Comparison of ENCODE assay signal across 16 mouse cellular contexts in genomic region chr6:6547997-6548396, GRCm38 (mm10). TPM values are rescaled to one million over a fixed set of nuclear protein-coding genes. Genes with fewer than 3 reads are reported as not detected.
DNase-seq lines count a peak whose midpoint lies in the region; ATAC-seq and TF ChIP-seq lines count a peak whose summit lies in the region.
"Had no signal": no experiment of that assay in that cellular context is flagged by ENCODE, and none has a peak within 500 bp of the region (broad histone marks: within the 10 kb centered on the region; RNA-seq: fewer than 3 reads in every experiment).

No protein-coding gene starts in this region.

- no peak overlapping the region for H3K9ac ChIP-seq in kidney, postnatal 0 days (ENCODE audit: low read depth, low read length)
- no peak overlapping the region for H3K9ac ChIP-seq in kidney, embryonic 16.5 days (replicated peaks; ENCODE audit: low read length)
- H3K9ac ChIP-seq in stomach, postnatal 0 days (ENCODE audit: low read length): no peak overlapping the region
- H3K9ac ChIP-seq: embryonic facial prominence, embryonic 15.5 days; forebrain, embryonic 15.5 days; liver, embryonic 12.5 days had no signal

- no peaks in the 10 kb centered on the region for H3K4me1 ChIP-seq in kidney, postnatal 0 days (replicated peaks; ENCODE audit: insufficient read depth, low read length)
- no peaks in the 10 kb centered on the region for H3K4me1 ChIP-seq in kidney, embryonic 16.5 days (ENCODE audit: insufficient read depth, low read length)
- H3K4me1 ChIP-seq in stomach, postnatal 0 days (replicated peaks; ENCODE audit: control insufficient read depth, insufficient read depth): no peaks in the 10 kb centered on the region
- H3K4me1 ChIP-seq: embryonic facial prominence, embryonic 15.5 days; liver, embryonic 12.5 days had no signal

- H3K4me2 ChIP-seq in kidney, postnatal 0 days (ENCODE audit: low read length): no peak overlapping the region
- H3K4me2 ChIP-seq in kidney, embryonic 16.5 days (replicated peaks; ENCODE audit: low read depth, low read length): no peak overlapping the region
- no peak overlapping the region for H3K4me2 ChIP-seq in stomach, postnatal 0 days (replicated peaks; ENCODE audit: low read depth)
- H3K4me2 ChIP-seq: embryonic facial prominence, embryonic 15.5 days; forebrain, embryonic 15.5 days; liver, embryonic 12.5 days had no signal

- H3K27ac ChIP-seq in kidney, postnatal 0 days: no peak overlapping the region
- no peak overlapping the region for H3K27ac ChIP-seq in kidney, embryonic 16.5 days (ENCODE audit: low read length)
- H3K27ac ChIP-seq in stomach, postnatal 0 days (replicated peaks): no peak overlapping the region
- H3K27ac ChIP-seq: embryonic facial prominence, embryonic 15.5 days; forebrain, embryonic 15.5 days; liver, embryonic 12.5 days had no signal

- no peak for TF ChIP-seq EP300 in stomach, postnatal 0 days (optimal IDR thresholded peaks at IDR 0.05)

- no peak overlapping the region for H3K4me3 ChIP-seq in kidney, postnatal 0 days (replicated peaks; ENCODE audit: low read depth, low read length)
- H3K4me3 ChIP-seq in kidney, embryonic 16.5 days (ENCODE audit: low read length): no peak overlapping the region
- H3K4me3 ChIP-seq in stomach, postnatal 0 days (ENCODE audit: low read depth, low read length): no peak overlapping the region
- H3K4me3 ChIP-seq: embryonic facial prominence, embryonic 15.5 days; forebrain, embryonic 15.5 days; liver, embryonic 12.5 days had no signal

- no peaks in the 10 kb centered on the region for H3K36me3 ChIP-seq in kidney, postnatal 0 days (ENCODE audit: insufficient read depth, low read length)
- H3K36me3 ChIP-seq in kidney, embryonic 16.5 days (ENCODE audit: insufficient read depth, low read length): no peaks in the 10 kb centered on the region
- no peaks in the 10 kb centered on the region for H3K36me3 ChIP-seq in stomach, postnatal 0 days (ENCODE audit: control insufficient read depth, insufficient read depth, low read length)
- H3K36me3 ChIP-seq: embryonic facial prominence, embryonic 15.5 days; forebrain, embryonic 15.5 days; liver, embryonic 12.5 days had no signal

- no peak for TF ChIP-seq CTCF in kidney, postnatal 0 days (IDR thresholded peaks at IDR 0.05; ENCODE audit: low read depth)
- TF ChIP-seq CTCF in stomach, postnatal 0 days (IDR thresholded peaks at IDR 0.05; ENCODE audit: low read depth): no peak

- DNase-seq in adrenal gland, postnatal 10 days: peak; percentile 19
- no peak for DNase-seq in adrenal gland, adult 8-10 months
- DNase-seq in kidney, postnatal 0 days (ENCODE audit: low spot score): peak; percentile 8
- peak; percentile 39 for DNase-seq in brain, adult 2 months (ENCODE audit: low read depth, low spot score)
- peak; percentile 32 for DNase-seq in stomach, postnatal 0 days (ENCODE audit: low spot score)
- DNase-seq in right cerebral cortex, adult 2 months (ENCODE audit: low spot score in 2 of 2): no peak
- DNase-seq: cerebellum, postnatal 25 days; gastrocnemius, postnatal 25 days; layer of hippocampus, adult 9-11 months; thymus, adult 2 months had no signal

- 48% methylated on average over 5 of the region's 5 CpGs for WGBS in kidney, postnatal 0 days
- WGBS in kidney, embryonic 16.5 days: 38% methylated on average over 5 of the region's 5 CpGs
- 20% methylated on average over 5 of the region's 5 CpGs for WGBS in stomach, postnatal 0 days

- no peak for ATAC-seq in kidney, postnatal 0 days (replicated peaks; ENCODE audit: low FRiP score, low read depth)
- ATAC-seq in kidney, embryonic 16.5 days (ENCODE audit: low FRiP score, low TSS enrichment): no peak
- peak; percentile 72; the same call in 1 of the 2 replicates for ATAC-seq in stomach, postnatal 0 days (ENCODE audit: low FRiP score, low TSS enrichment)
- no peak for ATAC-seq in inflammation-experienced regulatory T-cells, adult 6 months
- ATAC-seq: forebrain, embryonic 15.5 days; intestine, embryonic 16.5 days; liver, embryonic 12.5 days had no signal

- H3K9me3 ChIP-seq in kidney, postnatal 0 days (replicated peaks; ENCODE audit: low read length): no peaks in the 10 kb centered on the region
- H3K9me3 ChIP-seq in kidney, embryonic 16.5 days (ENCODE audit: low read length): no peaks in the 10 kb centered on the region
- H3K9me3 ChIP-seq in stomach, postnatal 0 days (ENCODE audit: control insufficient read depth, low read length): no peaks in the 10 kb centered on the region
- H3K9me3 ChIP-seq: embryonic facial prominence, embryonic 15.5 days; forebrain, embryonic 15.5 days; liver, embryonic 12.5 days had no signal

- H3K27me3 ChIP-seq in kidney, postnatal 0 days (ENCODE audit: insufficient read depth, low read length): no peaks in the 10 kb centered on the region
- H3K27me3 ChIP-seq in kidney, embryonic 16.5 days (ENCODE audit: insufficient read depth, low read length): no peaks in the 10 kb centered on the region
- H3K27me3 ChIP-seq in stomach, postnatal 0 days (ENCODE audit: control insufficient read depth, insufficient read depth, low read length): no peaks in the 10 kb centered on the region
- H3K27me3 ChIP-seq: embryonic facial prominence, embryonic 15.5 days; forebrain, embryonic 15.5 days; liver, embryonic 12.5 days had no signal

RNA-seq across cellular contexts. Expression of gene Sem1, which starts 30.5 kb away (rescaled TPM):
- 10 to 100 TPM; 86.1 to 98.1 TPM for total RNA-seq in adrenal gland, postnatal 10 days (2021)
- 10 to 100 TPM; 60.0 to 79.9 (median 66.5) TPM for total RNA-seq in adrenal gland, adult 8-10 months (2022)
- polyA plus RNA-seq in kidney, postnatal 0 days (2015; fragmentation: Nextera tagmentation; extraction: Ambion mirVana): 255 and 262 TPM in 2 replicates
- 211 and 217 TPM in 2 replicates for polyA plus RNA-seq in kidney, embryonic 16.5 days (2015; fragmentation: Nextera tagmentation; extraction: Ambion mirVana)
- 231 and 250 TPM in 2 replicates for polyA plus RNA-seq in stomach, postnatal 0 days (2015; fragmentation: Nextera tagmentation; extraction: Ambion mirVana)
- 100 to 1,000 TPM; 114 to 194 (median 165) TPM for polyA plus RNA-seq in inflammation-experienced regulatory T-cells, adult 6 months (2017; shearing (Covaris generic))

Comparison
In these comparisons a context has a peak if more than half of its experiments do, and no peak if none do; other contexts are left out.
1. DNase-seq: peak in adrenal gland, postnatal 10 days (single experiment), kidney, postnatal 0 days (single experiment), brain, adult 2 months (single experiment) and stomach, postnatal 0 days (single experiment); none in adrenal gland, adult 8-10 months (single experiment) and right cerebral cortex, adult 2 months (0 of 2).